Mouse (Mus musculus) frontal cortex, postnatal 10 days (tissue): Measurements from ENCODE around the gene Dock4.

Experiments used
- DNase-seq, 2 experiments: peaks; one replicate each; pipeline ENCODE4 v3.0.0; 2022; ENCODE audit warnings: low spot score in 2 of 2, mixed read lengths in 1 of 2

Gene Dock4

GRCm38 (mm10) chr12:40445648-40446449 is at the start of gene Dock4, which contains the start of gene Zfp277:
Gene Dock4, plus strand, starts transcription at chr12:40445952.
Gene Zfp277, minus strand, starts transcription at chr12:40445902.
- peak; percentile 99 to 100 for DNase-seq

- DNase-seq = no peak
Measured at GRCm38 (mm10) chr12:40398916-40399315, 46.8 kb upstream of the Dock4 start.

GRCm38 (mm10) chr12:40399386-40399785 is 46.4 kb upstream of the Dock4 start:
- DNase-seq = no peak

GRCm38 (mm10) chr12:40399812-40400211 is 45.9 kb upstream of the Dock4 start:
- no peak for DNase-seq

- no peak for DNase-seq
Measured at GRCm38 (mm10) chr12:40414682-40415311, 31.0 kb upstream of the Dock4 start.

GRCm38 (mm10) chr12:40415312-40415925 is 30.3 kb upstream of the Dock4 start:
- DNase-seq = no peak

GRCm38 (mm10) chr12:40417257-40417656 is 28.5 kb upstream of the Dock4 start:
- DNase-seq = no peak

GRCm38 (mm10) chr12:40424991-40425390 is 20.8 kb upstream of the Dock4 start:
- DNase-seq = no peak

- DNase-seq = no peak
Measured at GRCm38 (mm10) chr12:40427606-40428005, 18.1 kb upstream of the Dock4 start.

- DNase-seq = no peak
Measured at GRCm38 (mm10) chr12:40429976-40430375, 15.8 kb upstream of the Dock4 start.

- DNase-seq = no peak
Measured at GRCm38 (mm10) chr12:40431075-40431474, 14.7 kb upstream of the Dock4 start.

GRCm38 (mm10) chr12:40434101-40434500 is 11.7 kb upstream of the Dock4 start:
- no peak for DNase-seq

GRCm38 (mm10) chr12:40438049-40438448 is 7.7 kb upstream of the Dock4 start:
- DNase-seq = no peak

- no peak for DNase-seq
Measured at GRCm38 (mm10) chr12:40445206-40445605, 546 bp upstream of the Dock4 start.

GRCm38 (mm10) chr12:40446450-40447381 is 964 bp downstream of the Dock4 start:
- DNase-seq = peak in 1 of 2 experiments; percentile 63

- no peak for DNase-seq
Measured at GRCm38 (mm10) chr12:40447561-40448355, 2.0 kb downstream of the Dock4 start.

GRCm38 (mm10) chr12:40449119-40449795 is 3.5 kb downstream of the Dock4 start:
- DNase-seq = no peak

GRCm38 (mm10) chr12:40456517-40456916 is 10.8 kb downstream of the Dock4 start:
- no peak for DNase-seq

GRCm38 (mm10) chr12:40458977-40459376 is 13.2 kb downstream of the Dock4 start:
- DNase-seq = no peak

GRCm38 (mm10) chr12:40459673-40460265 is 14.0 kb downstream of the Dock4 start:
- no peak for DNase-seq
